Mouse (Mus musculus): ENCODE measurements around the gene Fbxo27. TPM values are rescaled to one million over a fixed set of nuclear protein-coding genes. Genes with fewer than 3 reads are reported as not detected.

The Fbxo27 gene
- polyA plus RNA-seq, 1 experiment from 2014 or later, result 3.4 TPM

Other genes starting within 250 kb of the Fbxo27 start
- gene Lrfn1, start 240.9 kb upstream of the Fbxo27 start, polyA plus RNA-seq (2016; fragmentation: Nextera tagmentation; extraction: Ambion mirVana), result 1.5 and 2.0 TPM in 2 replicates
- gene Ifnl2, start 182.4 kb upstream of the Fbxo27 start, polyA plus RNA-seq (2016; fragmentation: Nextera tagmentation; extraction: Ambion mirVana), result not detected in 2 replicates
- gene Ifnl3, start 170.0 kb upstream of the Fbxo27 start, polyA plus RNA-seq (2016; fragmentation: Nextera tagmentation; extraction: Ambion mirVana), result not detected in 2 replicates
- not detected in 2 replicates for gene Sycn, start 152.0 kb upstream of the Fbxo27 start, polyA plus RNA-seq (2016; fragmentation: Nextera tagmentation; extraction: Ambion mirVana)
- not detected in 2 replicates for gene Nccrp1, start 145.6 kb upstream of the Fbxo27 start, polyA plus RNA-seq (2016; fragmentation: Nextera tagmentation; extraction: Ambion mirVana)
- 29.0 and 29.5 TPM in 2 replicates for gene Samd4b, start 94.7 kb upstream of the Fbxo27 start, polyA plus RNA-seq (2016; fragmentation: Nextera tagmentation; extraction: Ambion mirVana)
- gene Pak4, start 94.7 kb upstream of the Fbxo27 start, polyA plus RNA-seq (2016; fragmentation: Nextera tagmentation; extraction: Ambion mirVana), result 32.7 TPM in 2 replicates
- not detected in 2 replicates for gene Acp7, start 61.5 kb upstream of the Fbxo27 start, polyA plus RNA-seq (2016; fragmentation: Nextera tagmentation; extraction: Ambion mirVana)
- gene Fbxo17, start 24.0 kb downstream of the Fbxo27 start, polyA plus RNA-seq (2016; fragmentation: Nextera tagmentation; extraction: Ambion mirVana), result 9.9 and 10.4 TPM in 2 replicates
- 116 TPM in 2 replicates for gene Mrps12, start 49.0 kb downstream of the Fbxo27 start, polyA plus RNA-seq (2016; fragmentation: Nextera tagmentation; extraction: Ambion mirVana)
- gene Sars2, start 49.1 kb downstream of the Fbxo27 start, polyA plus RNA-seq (2016; fragmentation: Nextera tagmentation; extraction: Ambion mirVana), result 23.2 and 27.3 TPM in 2 replicates
- not detected in 2 replicates for gene Ccer2, start 63.3 kb downstream of the Fbxo27 start, polyA plus RNA-seq (2016; fragmentation: Nextera tagmentation; extraction: Ambion mirVana)
- gene Sirt2, start 73.9 kb downstream of the Fbxo27 start, polyA plus RNA-seq (2016; fragmentation: Nextera tagmentation; extraction: Ambion mirVana), result 46.6 and 49.0 TPM in 2 replicates
- gene Nfkbib, start 74.7 kb downstream of the Fbxo27 start, polyA plus RNA-seq (2016; fragmentation: Nextera tagmentation; extraction: Ambion mirVana), result 30.0 and 32.1 TPM in 2 replicates
- gene Rinl, start 96.1 kb downstream of the Fbxo27 start, polyA plus RNA-seq (2016; fragmentation: Nextera tagmentation; extraction: Ambion mirVana), result 2.7 and 2.8 TPM in 2 replicates
- 218 and 232 TPM in 2 replicates for gene Hnrnpl, start 115.7 kb downstream of the Fbxo27 start, polyA plus RNA-seq (2016; fragmentation: Nextera tagmentation; extraction: Ambion mirVana)
- gene Ech1, start 132.4 kb downstream of the Fbxo27 start, polyA plus RNA-seq (2016; fragmentation: Nextera tagmentation; extraction: Ambion mirVana), result 137 and 142 TPM in 2 replicates
- gene Lgals4, start 141.0 kb downstream of the Fbxo27 start, polyA plus RNA-seq (2016; fragmentation: Nextera tagmentation; extraction: Ambion mirVana), result 4.2 and 4.4 TPM in 2 replicates
- gene Lgals7, start 171.0 kb downstream of the Fbxo27 start, polyA plus RNA-seq (2016; fragmentation: Nextera tagmentation; extraction: Ambion mirVana), result 1.1 and 1.3 TPM in 2 replicates
- gene Capn12, start 188.6 kb downstream of the Fbxo27 start, polyA plus RNA-seq (2016; fragmentation: Nextera tagmentation; extraction: Ambion mirVana), result 0.17 and 0.27 TPM in 2 replicates